ENCODE assay signal across 9 mouse cellular contexts in the genomic region with DNA sequence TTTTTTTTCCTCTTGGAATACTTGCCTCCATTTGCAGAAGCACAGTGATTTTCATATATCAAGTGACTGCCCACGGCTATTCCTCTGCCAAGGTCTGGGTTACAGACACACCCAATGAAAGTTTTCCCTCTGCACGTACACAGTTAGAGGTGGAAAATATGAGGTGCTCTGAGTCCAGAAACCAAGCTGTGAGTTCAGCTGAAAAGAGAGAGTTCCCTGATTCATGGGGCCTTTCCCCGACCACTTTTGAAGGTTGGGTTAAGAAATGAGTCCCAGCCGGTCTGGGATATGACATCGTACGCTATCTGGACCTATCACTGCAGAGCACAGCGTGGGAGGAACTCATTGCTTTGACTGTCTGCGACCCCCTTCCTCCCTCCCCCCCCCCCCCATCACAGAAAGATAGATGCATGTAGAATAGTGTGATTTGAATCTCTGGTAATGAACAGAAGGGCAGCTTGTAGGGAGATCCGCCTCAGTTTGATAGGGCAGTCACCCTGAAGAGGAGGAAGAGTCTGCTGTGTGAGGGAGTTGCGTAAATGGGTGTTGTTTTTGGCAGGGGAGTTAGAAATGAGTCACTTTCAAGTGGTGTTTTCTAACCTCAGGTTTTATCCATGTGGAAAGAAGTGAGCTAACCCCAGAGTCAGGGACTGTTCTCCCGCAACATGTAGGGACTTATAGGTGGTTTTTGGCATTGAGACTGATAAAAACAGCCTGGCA.
DNase-seq lines count a peak whose midpoint lies in the region; ATAC-seq and TF ChIP-seq lines count a peak whose summit lies in the region.
"Had no signal": no experiment of that assay in that cellular context is flagged by ENCODE, and none has a peak within 500 bp of the region (broad histone marks: within the 10 kb centered on the region; RNA-seq: fewer than 3 reads in every experiment).

No protein-coding gene starts in this region.

- in situ Hi-C loops in CH12.LX (cut with MboI; ENCODE audit: low pct_ligation_motif_present, low pct_unique_long_range_greater_than_20kb, low sequenced_read_pairs), result no loop called here

- H3K4me3 ChIP-seq in CH12.LX (replicated peaks in 1 of 3; ENCODE audit: low read depth in 2 of 3, low read length in 2 of 3, poor library complexity in 1 of 3), result no peak overlapping the region
- no peak overlapping the region for H3K4me3 ChIP-seq in heart, embryonic 11.5 days (ENCODE audit: low read depth, low read length)
- H3K4me3 ChIP-seq in lung, embryonic 14.5 days (ENCODE audit: low read depth, low read length), result no peak overlapping the region

- no peaks in the 10 kb centered on the region for H3K27me3 ChIP-seq in CH12.LX (replicated peaks)
- no peaks in the 10 kb centered on the region for H3K27me3 ChIP-seq in heart, embryonic 11.5 days (ENCODE audit: control insufficient read depth, insufficient read depth, low read length)
- no peaks in the 10 kb centered on the region for H3K27me3 ChIP-seq in lung, embryonic 14.5 days (ENCODE audit: insufficient read depth, low read length)

- H3K4me1 ChIP-seq in CH12.LX (ENCODE audit: control insufficient read depth in 1 of 2, insufficient read depth in 2 of 2), result peaks cover 2 to 24% of the 10 kb centered on the region in 2 experiments
- H3K4me1 ChIP-seq in heart, embryonic 11.5 days (ENCODE audit: control insufficient read depth, insufficient read depth, low read length), result peaks cover 11% of the 10 kb centered on the region; the same call in 1 of the 2 replicates
- peaks cover 7% of the 10 kb centered on the region for H3K4me1 ChIP-seq in lung, embryonic 14.5 days (ENCODE audit: insufficient read depth)

- peak; percentile 52; the same call in 1 of the 2 replicates for TF ChIP-seq EP300 in CH12.LX (IDR thresholded peaks at IDR 0.05; ENCODE audit: low read length)

- H3K4me2 ChIP-seq in CH12.LX (ENCODE audit: insufficient read depth, low read depth, poor library complexity, severe bottlenecking), result no peak overlapping the region
- no peak overlapping the region for H3K4me2 ChIP-seq in heart, embryonic 11.5 days
- no peak overlapping the region for H3K4me2 ChIP-seq in lung, embryonic 14.5 days

- H3K9me3 ChIP-seq in CH12.LX (replicated peaks; ENCODE audit: low read length), result no peaks in the 10 kb centered on the region
- H3K9me3 ChIP-seq in heart, embryonic 11.5 days (replicated peaks; ENCODE audit: control insufficient read depth, low read length), result no peaks in the 10 kb centered on the region
- H3K9me3 ChIP-seq in lung, embryonic 14.5 days (ENCODE audit: low read depth, low read length), result no peaks in the 10 kb centered on the region

- H3K27ac ChIP-seq in CH12.LX (ENCODE audit: insufficient read depth, low read depth), result no peak overlapping the region
- peak overlapping the region; percentile 73 for H3K27ac ChIP-seq in heart, embryonic 11.5 days (ENCODE audit: low read depth, low read length)
- H3K27ac ChIP-seq in lung, embryonic 14.5 days (ENCODE audit: low read depth), result peak overlapping the region; percentile 42; the same call in 1 of the 2 replicates

- no peak overlapping the region for H3K9ac ChIP-seq in CH12.LX (ENCODE audit: insufficient read depth, low read depth)
- no peak overlapping the region for H3K9ac ChIP-seq in heart, embryonic 11.5 days (ENCODE audit: low read depth, low read length)
- no peak overlapping the region for H3K9ac ChIP-seq in lung, embryonic 14.5 days

- H3K36me3 ChIP-seq in CH12.LX (replicated peaks in 1 of 2; ENCODE audit: control insufficient read depth in 1 of 2, insufficient read depth in 1 of 2, low read length in 1 of 2), result peaks cover 18 to 92% of the 10 kb centered on the region in 2 experiments
- H3K36me3 ChIP-seq in heart, embryonic 11.5 days (ENCODE audit: control insufficient read depth, insufficient read depth, low read length), result no peaks in the 10 kb centered on the region
- H3K36me3 ChIP-seq in lung, embryonic 14.5 days (ENCODE audit: insufficient read depth), result 0 out of 2 replicates have a peak, but pooled peaks cover under 1% of the 10 kb centered on the region

- dilution Hi-C loops in CH12.LX (cut with MboI; ENCODE audit: extremely low pct_ligation_motif_present, extremely low pct_unique_long_range_greater_than_20kb, low sequenced_read_pairs), result no loop called here

- TF ChIP-seq CTCF in CH12.LX (conservative IDR thresholded peaks at IDR 0.05 in 1 of 2, IDR thresholded peaks at IDR 0.05 in 1 of 2; ENCODE audit: low read depth in 2 of 2, low read length in 2 of 2), result no peak
- no peak for TF ChIP-seq CTCF in lung, embryonic 14.5 days (IDR thresholded peaks at IDR 0.05; ENCODE audit: low read depth)

- TF ChIP-seq RAD21 in CH12.LX (IDR thresholded peaks at IDR 0.05; ENCODE audit: low read depth, low read length), result no peak

- no peaks in the 10 kb centered on the region for H3K79me2 ChIP-seq in CH12.LX (replicated peaks; ENCODE audit: control insufficient read depth, extremely low read depth, insufficient read depth, poor library complexity, severe bottlenecking)

- WGBS in heart, embryonic 11.5 days (ENCODE audit: insufficient replicate concordance), result 50% methylated on average over 11 of the region's 11 CpGs
- WGBS in lung, embryonic 14.5 days, result 48% methylated on average over 11 of the region's 11 CpGs

- peak; percentile 83 for DNase-seq in adrenal gland, adult 2 months
- no peak for DNase-seq in adrenal gland, adult 18-20 months (ENCODE audit: low spot score in 2 of 2)
- DNase-seq in CH12.LX (ENCODE audit: extremely low read depth), result peak; percentile 69
- peak; percentile 12 for DNase-seq in lung, embryonic 14.5 days
- DNase-seq in c-Kit-positive CD71-positive TER-119-positive erythroid progenitor cells, embryonic 14.5 days (ENCODE audit: low spot score), result no peak
- DNase-seq in cerebellum, adult 9-10 months, result no peak
- no peak for DNase-seq in embryo, embryonic 9.5 days (ENCODE audit: extremely low spot score)
- DNase-seq: B cell, adult 2 months had no signal

- TF ChIP-seq POLR2A in CH12.LX (IDR thresholded peaks at IDR 0.05; ENCODE audit: low read depth, low read length), result no peak

- peak; percentile 37; the same call in 1 of the 2 replicates for ATAC-seq in heart, embryonic 11.5 days (replicated peaks; ENCODE audit: insufficient number of reproducible peaks, low FRiP score, low TSS enrichment)
- peak; percentile 37 for ATAC-seq in lung, embryonic 14.5 days (ENCODE audit: insufficient read depth)

TF ChIP-seq in CH12.LX, 34 proteins besides CTCF, POLR2A, EP300 and RAD21:
- no peak for TF ChIP-seq PAX5 (IDR thresholded peaks at IDR 0.05; ENCODE audit: low read length)
- no peak for TF ChIP-seq MAX (IDR thresholded peaks at IDR 0.05; ENCODE audit: low read length)
- peak; percentile 88 for TF ChIP-seq ETS1 (conservative IDR thresholded peaks at IDR 0.05; ENCODE audit: low read depth, low read length)
- peak; percentile 64; the same call in 1 of the 2 replicates for TF ChIP-seq IRF4 (IDR thresholded peaks at IDR 0.05; ENCODE audit: low read depth, low read length)
- no peak; the same call in 1 of the 2 replicates for TF ChIP-seq MEF2A (IDR thresholded peaks at IDR 0.05; ENCODE audit: borderline replicate concordance, low read depth, low read length)
- no peak for TF ChIP-seq KAT2A (IDR thresholded peaks at IDR 0.05; ENCODE audit: insufficient replicate concordance, low read length)
- 0 out of 2 replicates have a peak, but pooled peaks have one; percentile 21 for TF ChIP-seq MAFK (IDR thresholded peaks at IDR 0.05; ENCODE audit: insufficient replicate concordance, low read length)
- TF ChIP-seq ZNF384 (IDR thresholded peaks at IDR 0.05; ENCODE audit: low read depth, low read length), result no peak
- TF ChIP-seq BHLHE40 (IDR thresholded peaks at IDR 0.05; ENCODE audit: low read depth, low read length), result peak; percentile 46; the same call in 1 of the 2 replicates
- TF ChIP-seq RCOR1 (conservative IDR thresholded peaks at IDR 0.05; ENCODE audit: low read depth, low read length), result no peak; the same call in 1 of the 2 replicates
- TF ChIP-seq JUND (conservative IDR thresholded peaks at IDR 0.05; ENCODE audit: low read depth, low read length), result peak; percentile 59; the same call in 1 of the 2 replicates
- peak; percentile 61 for TF ChIP-seq JUN (IDR thresholded peaks at IDR 0.05; ENCODE audit: insufficient read depth, low read depth, low read length)

Comparison
In these comparisons a context has a peak if more than half of its experiments do, and no peak if none do; other contexts are left out.
1. DNase-seq: peak in adrenal gland, adult 2 months (single experiment), CH12.LX (single experiment) and lung, embryonic 14.5 days (single experiment); none in adrenal gland, adult 18-20 months (0 of 2), c-Kit-positive CD71-positive TER-119-positive erythroid progenitor cells, embryonic 14.5 days (single experiment), cerebellum, adult 9-10 months (single experiment) and embryo, embryonic 9.5 days (single experiment).